Mouse (Mus musculus): Measurements from ENCODE around the gene Olfr458. TPM values are rescaled to one million over a fixed set of nuclear protein-coding genes. Genes with fewer than 3 reads are reported as not detected.
A peak's percentile ranks its signal among the peaks of the same experiment; 100 is the strongest.
"Not testable (repeated sequence)": the region's sequence is repeated elsewhere in the genome, so short reads cannot be mapped to it uniquely, and the experiment has no call there.

Gene Olfr458
- total RNA-seq (2021) = not detected

DNA sequence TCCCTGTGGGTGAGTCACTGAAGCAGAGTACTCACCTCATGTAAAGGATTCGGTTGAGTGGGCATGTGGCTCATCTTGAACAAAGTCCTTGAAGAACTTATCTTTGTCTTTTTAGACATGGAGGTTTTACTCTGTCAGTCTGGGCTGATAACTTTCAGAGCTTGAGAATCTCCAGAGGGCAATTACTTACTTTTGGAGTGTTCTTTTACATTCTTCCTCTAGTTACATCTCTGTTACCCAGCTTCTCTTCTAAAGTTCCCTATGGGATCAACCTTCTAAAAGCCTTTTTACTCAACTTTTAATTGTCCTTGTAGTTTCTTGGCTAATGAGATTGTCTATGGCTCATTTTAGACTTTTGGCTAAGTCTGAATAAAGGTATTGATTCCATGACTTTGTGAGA is at the start of gene Olfr458:
TSS of gene Olfr458 (minus strand) at position 101 of the 400 bp plus-strand sequence.
- intact Hi-C loops (cut with DNase I) = no loop called here
- DNase-seq (ENCODE audit: extremely low spot score in 1 of 2, low spot score in 2 of 2) = no peak

DNA sequence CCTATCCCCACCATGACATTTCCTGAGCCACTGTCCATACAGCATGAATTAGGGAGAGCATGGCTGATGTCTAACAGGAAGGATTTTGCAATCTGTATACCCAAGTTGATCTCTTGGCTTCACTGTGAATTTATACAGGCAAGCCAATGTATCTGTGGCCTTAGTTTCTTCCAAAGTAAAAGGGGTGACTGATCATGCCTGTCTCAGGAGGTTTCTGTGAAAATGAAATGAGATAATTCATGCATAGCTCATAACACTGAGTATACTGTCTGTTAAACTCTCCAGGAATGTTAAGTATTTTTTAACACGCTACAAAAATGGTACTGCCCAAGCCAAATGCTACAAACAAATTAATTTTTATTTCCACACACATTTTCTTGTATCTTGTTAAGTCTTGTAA is 48.5 kb upstream of the Olfr458 start:
- intact Hi-C loops (cut with DNase I) = no loop called here
- no peak for DNase-seq (ENCODE audit: extremely low spot score in 1 of 2, low spot score in 2 of 2)

DNA sequence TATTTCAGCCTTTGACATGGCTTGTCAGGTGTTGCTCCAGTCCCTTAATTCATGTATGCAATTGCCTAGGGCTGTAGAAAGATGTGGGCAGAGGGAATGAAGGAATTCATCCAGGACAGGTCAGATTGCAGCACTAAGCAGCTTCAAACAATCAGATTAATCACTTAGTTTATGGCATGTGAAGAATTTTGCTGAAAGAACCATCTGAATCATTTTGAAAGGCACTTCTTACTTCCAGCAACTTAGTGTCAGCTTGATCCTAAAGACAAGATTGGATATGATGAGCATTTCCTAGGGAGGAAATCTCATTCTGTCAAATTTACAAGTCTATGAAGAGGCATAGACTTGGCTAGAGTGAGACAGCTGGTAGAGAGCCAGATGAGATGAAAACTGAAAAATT is 44.3 kb upstream of the Olfr458 start:
- intact Hi-C loops (cut with DNase I) = no loop called here

GRCm38 (mm10) chr6:42503478-42503877 is 38.5 kb upstream of the Olfr458 start:
- DNase-seq (ENCODE audit: extremely low spot score in 1 of 2, low spot score in 2 of 2) = peak in 1 of 2 experiments; percentile 7
- intact Hi-C loops (cut with DNase I) = no loop called here

More for the DNA sequence above, 44.3 kb upstream of the Olfr458 start:
- no peak for DNase-seq (ENCODE audit: extremely low spot score in 1 of 2, low spot score in 2 of 2)

DNA sequence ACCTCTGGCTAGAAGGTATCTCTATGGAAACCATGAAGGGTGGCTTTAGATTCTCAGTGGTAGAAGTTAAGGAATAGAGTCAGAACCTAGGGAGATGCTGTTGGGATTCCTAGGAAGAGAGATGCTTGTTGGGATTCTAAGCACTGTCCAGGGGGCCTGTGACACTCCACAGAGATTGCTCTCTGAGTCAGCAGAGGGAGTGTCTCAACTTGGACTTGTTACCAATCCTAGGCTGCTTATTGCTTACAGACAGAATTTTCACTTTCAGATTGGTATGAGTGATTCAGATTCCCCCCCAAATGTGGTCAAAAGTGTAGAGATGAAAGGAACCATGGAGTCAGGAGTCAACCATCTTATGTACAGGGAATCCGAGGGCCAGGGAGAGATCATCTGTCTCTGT is 24.7 kb upstream of the Olfr458 start:
- DNase-seq (ENCODE audit: extremely low spot score in 1 of 2, low spot score in 2 of 2) = no peak
- intact Hi-C loops (cut with DNase I) = no loop called here

GRCm38 (mm10) chr6:42487114-42487513 is 22.1 kb upstream of the Olfr458 start, which contains the start of gene Olfr456:
Gene Olfr456, minus strand, starts transcription at chr6:42487214.
- DNase-seq (ENCODE audit: extremely low spot score in 1 of 2, low spot score in 2 of 2) = no peak
- intact Hi-C loops (cut with DNase I) = no loop called here

GRCm38 (mm10) chr6:42484633-42485032 is 19.6 kb upstream of the Olfr458 start:
- intact Hi-C loops (cut with DNase I) = no loop called here
- no peak for DNase-seq (ENCODE audit: extremely low spot score in 1 of 2, low spot score in 2 of 2)

DNA sequence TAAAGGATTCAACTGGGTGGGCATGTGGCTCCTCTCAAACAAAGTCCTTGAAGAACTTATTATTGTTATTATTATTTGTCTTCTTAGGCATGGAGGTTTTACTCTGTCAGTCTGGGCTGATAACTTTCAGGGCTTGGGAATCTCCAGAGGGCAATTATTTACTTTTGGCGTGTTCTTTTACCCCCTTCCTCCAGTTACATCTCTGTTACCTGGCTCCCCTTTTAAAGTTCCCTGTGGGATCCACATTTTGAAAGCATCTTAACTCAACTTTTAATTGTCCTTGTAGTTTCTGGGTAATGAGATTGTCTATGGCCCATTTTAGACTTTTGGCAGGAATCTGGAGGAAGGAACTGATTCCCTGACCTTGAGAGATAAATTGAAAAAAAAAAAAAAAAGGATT is 11.2 kb upstream of the Olfr458 start, which contains the start of gene Olfr457:
TSS of gene Olfr457 (minus strand) at position 101 of the 400 bp plus-strand sequence.
- intact Hi-C loops (cut with DNase I) = no loop called here
- no peak for DNase-seq (ENCODE audit: extremely low spot score in 1 of 2, low spot score in 2 of 2)

GRCm38 (mm10) chr6:42471298-42471697 is 6.3 kb upstream of the Olfr458 start:
- intact Hi-C loops (cut with DNase I); DNase-seq (ENCODE audit: extremely low spot score in 1 of 2, low spot score in 2 of 2): not testable (repeated sequence)

GRCm38 (mm10) chr6:42470542-42470941 is 5.5 kb upstream of the Olfr458 start:
- intact Hi-C loops (cut with DNase I) = no loop called here
- DNase-seq (ENCODE audit: extremely low spot score in 1 of 2, low spot score in 2 of 2) = no peak

DNA sequence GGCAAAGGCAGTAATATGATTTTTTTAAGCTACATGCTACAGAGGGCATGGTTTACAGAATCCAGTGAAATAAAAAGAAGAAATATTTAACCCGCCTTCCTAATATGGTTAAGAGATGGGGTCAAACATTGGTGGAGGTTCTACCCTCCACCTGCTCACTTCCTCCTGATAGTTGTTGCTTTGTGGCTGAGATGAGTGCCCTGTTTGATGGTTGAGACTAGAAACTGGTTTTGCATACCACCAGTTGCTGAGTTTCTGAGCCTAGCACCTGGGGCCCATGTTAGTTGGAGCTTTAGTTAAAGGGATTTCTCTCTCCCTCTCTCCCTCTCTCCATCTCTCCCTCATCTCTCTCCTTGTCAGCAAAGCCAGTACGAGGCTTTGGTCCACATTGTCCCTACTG is 17.6 kb downstream of the Olfr458 start:
- DNase-seq (ENCODE audit: extremely low spot score in 1 of 2, low spot score in 2 of 2) = no peak
- intact Hi-C loops (cut with DNase I) = no loop called here

GRCm38 (mm10) chr6:42444491-42444890 is 20.5 kb downstream of the Olfr458 start:
- DNase-seq (ENCODE audit: extremely low spot score in 1 of 2, low spot score in 2 of 2) = no peak

DNA sequence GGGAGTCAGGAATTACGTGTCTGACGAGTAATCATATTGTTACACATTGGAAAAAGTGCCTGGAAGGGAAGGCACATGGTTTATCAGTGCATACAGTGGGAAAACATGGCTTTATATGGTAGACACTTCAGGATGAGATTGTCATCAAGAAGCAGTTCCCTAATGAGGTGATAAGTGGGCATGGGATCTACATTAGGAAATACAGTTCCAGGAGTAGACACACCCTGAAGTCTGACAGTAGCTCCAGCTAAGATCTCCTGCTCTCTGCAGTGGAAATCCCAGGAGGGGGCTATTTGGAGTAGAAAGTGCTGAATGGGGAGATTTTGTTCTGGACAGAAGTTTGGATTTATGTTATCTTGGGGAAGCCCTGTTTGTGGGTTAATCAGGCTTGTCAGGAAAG is 23.6 kb downstream of the Olfr458 start:
- intact Hi-C loops (cut with DNase I) = no loop called here
- no peak for DNase-seq (ENCODE audit: extremely low spot score in 1 of 2, low spot score in 2 of 2)

More at GRCm38 (mm10) chr6:42444491-42444890, 20.5 kb downstream of the Olfr458 start:
- intact Hi-C loops (cut with DNase I) = no loop called here

DNA sequence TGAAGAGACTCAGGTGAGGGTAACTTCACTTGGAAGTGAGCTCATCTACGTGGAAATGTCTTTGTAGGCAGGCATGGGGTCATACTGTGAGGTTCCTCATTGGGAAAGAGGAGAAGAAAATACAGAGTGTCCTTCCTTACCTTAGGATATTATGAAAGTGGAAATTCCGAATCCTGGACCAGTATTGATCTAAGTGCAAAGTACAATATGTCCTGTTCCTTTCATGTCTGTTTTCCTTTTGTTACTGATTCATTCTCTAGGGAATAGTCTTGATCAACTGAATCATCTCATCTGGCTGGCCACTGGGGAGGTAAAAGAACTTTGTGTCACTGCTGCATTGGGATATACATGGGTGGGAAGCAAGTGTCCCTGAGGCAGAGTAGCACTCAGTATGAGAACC is 29.5 kb downstream of the Olfr458 start:
- intact Hi-C loops (cut with DNase I) = no loop called here
- DNase-seq (ENCODE audit: extremely low spot score in 1 of 2, low spot score in 2 of 2) = no peak

DNA sequence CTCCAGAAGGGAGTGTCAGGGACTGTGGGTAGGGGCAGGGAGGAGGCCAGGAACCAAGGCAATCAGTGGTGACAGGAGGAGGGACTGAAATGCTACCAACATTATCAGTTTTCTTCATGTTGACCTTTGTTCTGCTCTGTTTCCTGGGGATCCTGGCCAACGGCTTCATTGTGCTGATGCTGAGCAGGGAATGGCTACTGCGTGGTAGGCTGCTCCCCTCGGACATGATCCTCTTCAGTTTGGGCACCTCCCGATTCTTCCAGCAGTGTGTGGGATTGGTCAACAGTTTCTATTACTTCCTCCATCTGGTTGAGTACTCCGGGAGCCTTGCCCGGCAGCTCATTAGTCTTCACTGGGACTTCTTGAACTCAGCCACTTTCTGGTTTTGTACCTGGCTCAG is 30.6 kb downstream of the Olfr458 start, which contains the start of gene Tas2r126:
TSS of gene Tas2r126 (plus strand) at position 90 of the 400 bp plus-strand sequence.
- intact Hi-C loops (cut with DNase I) = no loop called here
- no peak for DNase-seq (ENCODE audit: extremely low spot score in 1 of 2, low spot score in 2 of 2)

DNA sequence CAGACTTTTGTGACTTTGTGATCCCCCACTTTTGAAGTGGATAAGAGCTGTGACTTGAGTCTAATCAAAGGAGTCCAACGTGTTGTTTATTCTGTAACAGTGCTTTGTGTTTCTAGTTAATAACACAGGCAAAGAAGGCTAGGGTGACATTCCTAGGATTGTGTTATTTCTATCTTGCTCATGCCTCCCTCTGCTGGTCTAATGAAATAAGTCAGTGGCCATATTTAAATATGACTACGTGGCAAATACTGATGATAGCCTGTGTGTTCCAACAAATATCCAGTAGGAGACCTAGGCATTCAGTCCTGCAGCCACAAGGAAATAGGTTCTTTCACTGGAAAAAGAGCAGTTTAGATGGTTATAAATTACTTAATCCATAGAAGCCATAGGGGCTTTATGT is 31.4 kb downstream of the Olfr458 start:
- intact Hi-C loops (cut with DNase I) = no loop called here
- DNase-seq (ENCODE audit: extremely low spot score in 1 of 2, low spot score in 2 of 2) = no peak

- no peak for DNase-seq (ENCODE audit: extremely low spot score in 1 of 2, low spot score in 2 of 2)
- intact Hi-C loops (cut with DNase I) = no loop called here
Measured at GRCm38 (mm10) chr6:42426337-42426736, 38.7 kb downstream of the Olfr458 start.

DNA sequence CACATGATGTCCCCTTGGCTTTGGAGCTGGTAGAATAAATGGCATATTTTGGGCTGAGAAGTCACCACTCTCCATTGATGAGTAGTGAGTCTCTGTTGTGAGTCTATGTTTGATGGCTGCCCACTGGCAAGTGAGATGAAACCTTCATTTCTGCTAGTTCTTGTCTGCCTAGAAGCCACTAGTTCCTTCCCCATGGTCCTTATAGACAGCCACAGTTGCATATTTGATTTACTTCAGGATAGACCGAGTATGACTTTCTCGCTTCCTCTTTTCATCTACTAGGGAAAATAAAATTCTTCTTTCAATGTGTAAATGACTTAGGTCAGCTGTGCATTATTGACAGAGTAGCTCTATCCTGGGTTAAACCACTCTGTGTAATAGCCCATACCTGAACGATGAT is 40.5 kb downstream of the Olfr458 start:
- intact Hi-C loops (cut with DNase I) = no loop called here
- no peak for DNase-seq (ENCODE audit: extremely low spot score in 1 of 2, low spot score in 2 of 2)

DNA sequence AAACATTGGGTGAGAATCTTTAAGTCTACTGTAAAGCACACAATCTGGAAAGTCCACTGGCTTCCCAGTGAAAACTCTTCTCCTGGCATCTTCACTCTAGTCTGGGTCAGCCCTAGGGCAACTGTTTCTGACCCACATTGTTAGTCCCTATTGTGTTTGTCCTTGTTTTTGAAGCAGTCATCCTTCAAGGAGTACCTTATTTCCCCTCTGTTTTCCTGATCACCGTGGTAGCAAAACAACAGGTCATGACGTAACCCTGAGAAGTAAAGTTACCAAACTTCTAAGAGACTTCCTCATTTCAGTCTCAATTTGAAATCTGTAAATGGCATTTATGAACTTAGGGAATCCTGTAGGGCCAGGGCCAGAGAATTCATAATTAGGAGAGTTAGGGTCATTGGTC is 43.6 kb downstream of the Olfr458 start:
- intact Hi-C loops (cut with DNase I) = no loop called here
- DNase-seq (ENCODE audit: extremely low spot score in 1 of 2, low spot score in 2 of 2) = no peak

GRCm38 (mm10) chr6:42419443-42419842 is 45.6 kb downstream of the Olfr458 start:
- intact Hi-C loops (cut with DNase I) = no loop called here
- DNase-seq (ENCODE audit: extremely low spot score in 1 of 2, low spot score in 2 of 2) = no peak

Measured in left cerebral cortex, postnatal 10 days (tissue).